Comparison of ENCODE assay signal across 8 mouse cellular contexts in genomic region chr13:24338343-24338861, GRCm38 (mm10). TPM values are rescaled to one million over a fixed set of nuclear protein-coding genes. Genes with fewer than 3 reads are reported as not detected.
DNase-seq lines count a peak whose midpoint lies in the region; ATAC-seq and TF ChIP-seq lines count a peak whose summit lies in the region.

No protein-coding gene starts in this region.

- DNase-seq in A20 (ENCODE audit: low read depth, low spot score), result peak; percentile 55
- peak; percentile 14 for DNase-seq in brain, embryonic 14.5 days (ENCODE audit: low read depth)
- peak; percentile 89 for DNase-seq in lung, postnatal 25 days (ENCODE audit: low spot score)
- DNase-seq in layer of hippocampus, adult 11-12 months (ENCODE audit: low spot score), result no peak
- no peak for DNase-seq in Muller cell, postnatal 12 days (ENCODE audit: inconsistent ontology term)
- no peak for DNase-seq in layer of hippocampus, postnatal 36 days
- no peak for DNase-seq in urinary bladder, adult 2 months (ENCODE audit: low spot score)

- peak; percentile 64 to 71 for ATAC-seq in hematopoietic stem cell, adult 5-6 weeks (replicated peaks in 1 of 2; ENCODE audit: insufficient read depth in 1 of 2, low FRiP score in 2 of 2, low TSS enrichment in 1 of 2, low read depth in 1 of 2, poor library complexity in 2 of 2, severe bottlenecking in 2 of 2)

- no peak for TF ChIP-seq POLR2A in brain, embryonic 14.5 days (IDR thresholded peaks at IDR 0.05; ENCODE audit: borderline replicate concordance, extremely low read depth, insufficient read depth, insufficient read length, poor library complexity, severe bottlenecking)

- no peak for TF ChIP-seq CTCF in brain, embryonic 14.5 days (IDR thresholded peaks at IDR 0.05; ENCODE audit: borderline replicate concordance, extremely low read depth, insufficient read depth, insufficient read length)

RNA-seq across cellular contexts. Expression of gene Cmah, which starts 11.2 kb away (rescaled TPM):
- 0.08 and 0.19 TPM in 2 replicates for polyA plus RNA-seq in brain, embryonic 14.5 days (2012; rRNA removed)
- 6.2 and 11.1 TPM in 2 replicates for total RNA-seq in hematopoietic stem cell, adult 5-6 weeks (2017)
- total RNA-seq in layer of hippocampus, postnatal 36 days (2021), result under 1 TPM; 0.47 to 0.71 TPM
- 1.5 and 2.0 TPM in 2 replicates for polyA plus RNA-seq in urinary bladder, adult 2 months (2012; rRNA removed)

RNA-seq across cellular contexts. Expression of gene Carmil1, which starts 57.8 kb away (rescaled TPM):
- polyA plus RNA-seq in brain, embryonic 14.5 days (2012; rRNA removed), result 15.1 and 20.1 TPM in 2 replicates
- 5.6 and 8.8 TPM in 2 replicates for total RNA-seq in hematopoietic stem cell, adult 5-6 weeks (2017)
- 10 to 100 TPM; 46.4 to 47.3 TPM for total RNA-seq in layer of hippocampus, postnatal 36 days (2021)
- polyA plus RNA-seq in urinary bladder, adult 2 months (2012; rRNA removed), result 15.1 and 23.3 TPM in 2 replicates

Comparison
In these comparisons a context has a peak if more than half of its experiments do, and no peak if none do; other contexts are left out.
1. DNase-seq: peak in A20 (single experiment), brain, embryonic 14.5 days (single experiment) and lung, postnatal 25 days (single experiment); none in layer of hippocampus, adult 11-12 months (single experiment), Muller cell, postnatal 12 days (single experiment), layer of hippocampus, postnatal 36 days (0 of 2) and urinary bladder, adult 2 months (single experiment).